Comparison of ENCODE assay signal across 21 mouse cellular contexts in the genomic region with DNA sequence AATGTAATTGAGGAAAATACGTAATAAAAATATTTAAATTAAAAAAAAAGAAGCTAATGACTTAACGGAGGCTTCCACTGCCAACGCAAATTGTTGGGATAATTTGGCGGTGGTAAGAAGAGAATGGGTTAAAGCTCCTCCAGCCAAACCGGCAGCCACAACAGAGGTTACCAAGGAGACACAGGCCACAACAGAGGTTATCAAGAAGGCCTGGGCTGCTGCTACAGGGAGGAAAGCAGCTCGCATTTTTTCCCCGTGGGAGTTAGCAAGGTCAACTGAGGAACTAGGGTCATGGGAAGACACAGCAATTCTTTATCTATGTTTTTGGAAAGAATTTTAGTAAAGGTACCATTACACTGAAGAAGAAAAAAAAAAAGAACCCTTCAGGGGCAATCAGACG. TPM values are rescaled to one million over a fixed set of nuclear protein-coding genes. Genes with fewer than 3 reads are reported as not detected.
A peak's percentile ranks its signal among the peaks of the same experiment; 100 is the strongest.
DNase-seq lines count a peak whose midpoint lies in the region; ATAC-seq and TF ChIP-seq lines count a peak whose summit lies in the region.
"Not testable (repeated sequence)": the region's sequence is repeated elsewhere in the genome, so short reads cannot be mapped to it uniquely, and the experiment has no call there.
"Had no signal": no experiment of that assay in that cellular context is flagged by ENCODE, and none has a peak within 500 bp of the region (broad histone marks: within the 10 kb centered on the region; RNA-seq: fewer than 3 reads in every experiment).

No protein-coding gene starts in this region.

- not testable (repeated sequence) for H3K4me3 ChIP-seq in forebrain, embryonic 10.5 days; heart, embryonic 12.5 days; lung, postnatal 0 days (ENCODE audit: low read depth, low read length)

- not testable (repeated sequence) for H3K9ac ChIP-seq in heart, embryonic 12.5 days; lung, postnatal 0 days (replicated peaks; ENCODE audit: low read depth)

- not testable (repeated sequence) for TF ChIP-seq EP300 in lung, postnatal 0 days (IDR thresholded peaks at IDR 0.05)

- H3K4me2 ChIP-seq in heart, embryonic 12.5 days; lung, postnatal 0 days (replicated peaks; ENCODE audit: low read depth, low read length): not testable (repeated sequence)

- intact Hi-C loops in heart, postnatal 10 days (cut with DNase I) = not testable (repeated sequence)

- TF ChIP-seq CTCF in lung, postnatal 0 days (IDR thresholded peaks at IDR 0.05) = not testable (repeated sequence)

- WGBS in forebrain, embryonic 10.5 days = 36% methylated on average over 8 of the region's 8 CpGs
- 13% methylated on average over 8 of the region's 8 CpGs for WGBS in heart, embryonic 12.5 days
- 42% methylated on average over 8 of the region's 8 CpGs for WGBS in lung, postnatal 0 days

- not testable (repeated sequence) for H3K27ac ChIP-seq in forebrain, embryonic 10.5 days; heart, embryonic 12.5 days (ENCODE audit: poor library complexity, severe bottlenecking); lung, postnatal 0 days (ENCODE audit: low read length)

- H3K4me1 ChIP-seq in forebrain, embryonic 10.5 days = peaks cover 10% of the 10 kb centered on the region
- peaks cover 20% of the 10 kb centered on the region for H3K4me1 ChIP-seq in heart, embryonic 12.5 days (replicated peaks)
- not testable (repeated sequence) for H3K4me1 ChIP-seq in lung, postnatal 0 days (ENCODE audit: insufficient read depth, low read depth, low read length)

- not testable (repeated sequence) for H3K36me3 ChIP-seq in forebrain, embryonic 10.5 days (replicated peaks); heart, embryonic 12.5 days; lung, postnatal 0 days (ENCODE audit: insufficient read depth, low read length)

- peak; percentile 77 for ATAC-seq in heart, embryonic 12.5 days (ENCODE audit: insufficient number of reproducible peaks, low FRiP score)
- ATAC-seq in lung, postnatal 0 days = not testable (repeated sequence)

- H3K27me3 ChIP-seq in forebrain, embryonic 10.5 days (ENCODE audit: poor library complexity, severe bottlenecking); heart, embryonic 12.5 days (replicated peaks); lung, postnatal 0 days (replicated peaks; ENCODE audit: insufficient read depth, low read length): not testable (repeated sequence)

- H3K9me3 ChIP-seq in forebrain, embryonic 10.5 days; heart, embryonic 12.5 days (replicated peaks); lung, postnatal 0 days (ENCODE audit: low read length): not testable (repeated sequence)

- peak; percentile 44 for DNase-seq in embryo, embryonic 10.5 days (ENCODE audit: low spot score)
- peak; percentile 18 for DNase-seq in forebrain, embryonic 10.5 days (ENCODE audit: extremely low spot score, low spot score)
- DNase-seq in heart, postnatal 10 days = peak; percentile 31 to 44
- DNase-seq in lung, postnatal 0 days (ENCODE audit: low spot score) = peak; percentile 22
- DNase-seq in ovary, adult 18-20 months (ENCODE audit: low spot score) = peak; percentile 26

RNA-seq across cellular contexts. Expression of gene Chst4, which starts 5.8 kb away (rescaled TPM):
- not detected in 2 replicates for polyA plus RNA-seq in forebrain, embryonic 10.5 days (2016; fragmentation: Nextera tagmentation; extraction: Ambion mirVana)
- polyA plus RNA-seq in heart, embryonic 12.5 days (2016; fragmentation: Nextera tagmentation; extraction: Ambion mirVana) = 0.60 and 0.69 TPM in 2 replicates
- total RNA-seq in heart, postnatal 10 days (2021) = 1 to 10 TPM; 4.4 TPM
- 1.2 and 1.9 TPM in 2 replicates for polyA plus RNA-seq in lung, postnatal 0 days (2015; fragmentation: Nextera tagmentation; extraction: Ambion mirVana)
- total RNA-seq: gastrocnemius, postnatal 14 days; granulocyte monocyte progenitor cell, adult 5-6 weeks; left cerebral cortex, postnatal 4 days; megakaryocyte-erythroid progenitor cell, adult 5-6 weeks; neutrophil, adult 5-6 weeks had no signal
- polyA plus RNA-seq: activated CD4-positive, CD25-positive, alpha-beta regulatory T cell, adult 4 months; forebrain, embryonic 14.5 days; hindbrain, embryonic 13.5 days; limb, embryonic 14.5 days; liver, embryonic 12.5 days; macrophage; midbrain, embryonic 16.5 days; neural tube, embryonic 11.5 days; thymus, postnatal 0 days had no signal

RNA-seq across cellular contexts. Expression of gene Tat, which starts 43.5 kb away (rescaled TPM):
- polyA plus RNA-seq in forebrain, embryonic 10.5 days (2016; fragmentation: Nextera tagmentation; extraction: Ambion mirVana) = not detected in 2 replicates
- polyA plus RNA-seq in heart, embryonic 12.5 days (2016; fragmentation: Nextera tagmentation; extraction: Ambion mirVana) = 0.08 TPM in 1 of 2 replicates, not detected in the other
- under 1 TPM; 0.12 to 0.31 TPM for total RNA-seq in heart, postnatal 10 days (2021)
- 0.13 and 0.25 TPM in 2 replicates for polyA plus RNA-seq in lung, postnatal 0 days (2015; fragmentation: Nextera tagmentation; extraction: Ambion mirVana)
- total RNA-seq: gastrocnemius, postnatal 14 days; granulocyte monocyte progenitor cell, adult 5-6 weeks; left cerebral cortex, postnatal 4 days; megakaryocyte-erythroid progenitor cell, adult 5-6 weeks; neutrophil, adult 5-6 weeks had no signal
- polyA plus RNA-seq: activated CD4-positive, CD25-positive, alpha-beta regulatory T cell, adult 4 months; forebrain, embryonic 14.5 days; hindbrain, embryonic 13.5 days; intestine, embryonic 16.5 days; macrophage; midbrain, embryonic 16.5 days; neural tube, embryonic 11.5 days had no signal

RNA-seq across cellular contexts. Expression of gene Zfp612, which starts 45.8 kb away (rescaled TPM):
- polyA plus RNA-seq in forebrain, embryonic 10.5 days (2016; fragmentation: Nextera tagmentation; extraction: Ambion mirVana) = 9.8 and 10.7 TPM in 2 replicates
- 6.8 and 7.2 TPM in 2 replicates for polyA plus RNA-seq in heart, embryonic 12.5 days (2016; fragmentation: Nextera tagmentation; extraction: Ambion mirVana)
- total RNA-seq in heart, postnatal 10 days (2021) = 1 to 10 TPM; 6.2 to 7.2 TPM
- polyA plus RNA-seq in lung, postnatal 0 days (2015; fragmentation: Nextera tagmentation; extraction: Ambion mirVana) = 2.3 and 3.3 TPM in 2 replicates
- total RNA-seq: megakaryocyte-erythroid progenitor cell, adult 5-6 weeks had no signal
- polyA plus RNA-seq: macrophage had no signal
